Mouse (Mus musculus): ENCODE results near the gene Xk.
A peak's percentile ranks its signal among the peaks of the same experiment; 100 is the strongest.
"Not testable (repeated sequence)": the region's sequence is repeated elsewhere in the genome, so short reads cannot be mapped to it uniquely, and the experiment has no call there.

Xk gene

GRCm38 (mm10) chrX:9272460-9273361 lies at the start of gene Xk:
Gene Xk (plus strand): TSS chrX:9272756.
- DNase-seq (ENCODE audit: low spot score) = peak; percentile 3

- DNase-seq (ENCODE audit: low spot score) = no peak
These were observed 45.5 kb upstream of the Xk start for GRCm38 (mm10) chrX:9227105-9227504.

GRCm38 (mm10) chrX:9240737-9241591 lies 31.6 kb upstream of the Xk start:
- DNase-seq (ENCODE audit: low spot score) = no peak

GRCm38 (mm10) chrX:9243381-9243864 lies 29.1 kb upstream of the Xk start:
- DNase-seq (ENCODE audit: low spot score) = no peak

GRCm38 (mm10) chrX:9244603-9245336 lies 27.8 kb upstream of the Xk start:
- DNase-seq (ENCODE audit: low spot score) = no peak

- DNase-seq (ENCODE audit: low spot score) = no peak
These were observed 23.6 kb upstream of the Xk start for GRCm38 (mm10) chrX:9248911-9249310.

- no peak for DNase-seq (ENCODE audit: low spot score)
These were observed 18.6 kb upstream of the Xk start for GRCm38 (mm10) chrX:9253990-9254389.

GRCm38 (mm10) chrX:9254901-9255300 lies 17.7 kb upstream of the Xk start:
- DNase-seq (ENCODE audit: low spot score) = no peak

GRCm38 (mm10) chrX:9256766-9257165 lies 15.8 kb upstream of the Xk start, which contains the start of gene Gm14862:
Gene Gm14862 (minus strand): TSS chrX:9256899.
- no peak for DNase-seq (ENCODE audit: low spot score)

GRCm38 (mm10) chrX:9257831-9258230 lies 14.7 kb upstream of the Xk start:
- DNase-seq (ENCODE audit: low spot score) = no peak

GRCm38 (mm10) chrX:9259267-9259666 lies 13.3 kb upstream of the Xk start:
- no peak for DNase-seq (ENCODE audit: low spot score)

GRCm38 (mm10) chrX:9271112-9271511 lies 1.4 kb upstream of the Xk start:
- DNase-seq (ENCODE audit: low spot score) = no peak

GRCm38 (mm10) chrX:9271947-9272459 lies 553 bp upstream of the Xk start:
- no peak for DNase-seq (ENCODE audit: low spot score)

GRCm38 (mm10) chrX:9273377-9274002 lies 934 bp downstream of the Xk start:
- DNase-seq (ENCODE audit: low spot score) = no peak

- no peak for DNase-seq (ENCODE audit: low spot score)
These were observed 1.8 kb downstream of the Xk start for GRCm38 (mm10) chrX:9274321-9274720.

- not testable (repeated sequence) for DNase-seq (ENCODE audit: low spot score)
These were observed 10.9 kb downstream of the Xk start, which contains the start of gene H2al1m for GRCm38 (mm10) chrX:9283464-9283863. Gene H2al1m (plus strand): TSS chrX:9283764.

- DNase-seq (ENCODE audit: low spot score) = not testable (repeated sequence)
These were observed 20.7 kb downstream of the Xk start for GRCm38 (mm10) chrX:9293140-9293829.

- no peak for DNase-seq (ENCODE audit: low spot score)
These were observed 25.9 kb downstream of the Xk start for GRCm38 (mm10) chrX:9298413-9298864.

- DNase-seq (ENCODE audit: low spot score) = no peak
These were observed 30.2 kb downstream of the Xk start for GRCm38 (mm10) chrX:9302791-9303190.

GRCm38 (mm10) chrX:9303455-9303854 lies 30.9 kb downstream of the Xk start:
- no peak for DNase-seq (ENCODE audit: low spot score)

Measured in ovary, postnatal 10 days (tissue).